Mouse (Mus musculus) heart, adult 9 months (tissue): ENCODE measurements at regions not wholly inside any gene's neighbourhood (a gene's known extent, or its start where the extent isn't known, plus 50 kb on each side); places are given as distances from the start of the nearest gene placed in this dataset.

Source experiments
- DNase-seq, 2 experiments: peaks; one replicate each; pipeline ENCODE4 v3.0.0; 2022; ENCODE audit warnings: low spot score in 2 of 2

DNA sequence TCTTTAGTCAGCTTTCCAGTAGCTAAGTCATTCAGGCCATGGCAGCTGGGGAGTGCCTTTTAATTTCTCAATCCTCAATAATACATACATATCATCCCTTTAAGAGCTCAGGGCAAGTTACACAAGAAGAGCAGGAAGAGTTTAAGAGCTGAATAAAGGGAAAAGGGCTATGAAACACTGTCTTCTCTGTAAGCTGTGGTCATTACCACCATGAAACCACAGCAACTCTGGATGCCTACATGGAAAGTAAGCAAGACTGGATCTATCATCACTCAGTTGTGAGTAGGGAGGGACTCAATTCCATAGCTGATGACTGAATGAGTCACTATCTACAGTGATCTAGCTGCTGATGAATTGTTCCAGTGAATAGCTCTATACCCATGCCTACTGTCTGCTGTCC lies 349.9 kb downstream of the Nr2f2 start:
- no peak for DNase-seq

DNA sequence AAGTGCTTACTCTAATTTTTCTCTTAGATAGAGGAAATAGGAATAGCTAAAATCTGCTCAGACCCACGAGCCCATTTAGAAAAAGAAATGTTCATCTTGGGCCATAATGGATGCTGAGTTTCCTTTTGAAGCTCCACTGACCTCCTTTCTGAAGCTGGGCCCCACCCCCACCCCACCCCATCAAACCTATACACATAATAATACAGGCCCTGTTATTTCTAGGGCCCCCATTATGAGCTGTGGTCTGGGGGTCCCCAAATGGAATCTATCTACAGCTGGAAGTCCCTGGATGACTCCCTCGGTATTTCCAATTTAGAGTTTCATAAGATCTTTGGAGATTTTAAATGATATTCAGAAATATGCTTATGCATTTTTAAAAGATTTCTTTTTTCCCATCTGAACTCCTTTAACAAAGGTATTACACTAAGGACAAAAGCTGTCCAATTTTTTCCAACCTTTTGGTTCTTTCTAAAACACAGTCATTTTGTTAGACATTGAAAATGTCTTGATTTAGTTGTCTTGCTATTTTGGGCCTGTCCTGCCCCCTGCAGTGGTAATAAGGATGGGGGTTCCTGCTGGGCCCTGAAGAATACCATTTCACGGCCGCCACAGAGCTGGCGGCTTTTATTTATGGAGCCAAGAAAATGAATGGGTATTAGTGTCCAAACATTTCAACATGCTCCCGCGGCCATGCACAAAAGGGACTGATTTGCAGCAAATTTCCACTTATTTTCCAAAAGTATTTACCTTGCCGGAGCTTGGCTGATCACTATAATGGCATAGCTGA lies 363.1 kb downstream of the Nr2f2 start:
- no peak for DNase-seq

DNA sequence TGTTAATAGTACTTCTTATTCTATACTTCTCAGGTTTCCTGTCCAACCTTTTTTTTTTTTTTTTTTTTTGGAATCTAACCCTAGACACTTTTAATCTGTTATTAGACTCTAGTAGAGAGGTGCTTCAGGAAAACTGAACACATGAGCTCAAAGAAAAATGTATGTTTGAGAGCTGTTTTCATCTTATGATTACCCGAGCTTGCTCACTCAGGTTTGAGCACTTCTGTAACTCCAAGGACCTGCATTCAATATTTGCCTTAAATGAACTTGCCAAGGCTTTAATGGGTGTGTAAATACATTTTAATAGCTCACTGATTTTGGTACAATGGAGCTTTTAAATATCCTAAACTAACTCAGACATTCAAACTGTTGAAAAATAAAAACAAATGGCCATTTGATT lies 367.8 kb downstream of the Nr2f2 start:
- no peak for DNase-seq

GRCm38 (mm10) chr7:69994540-69995303 lies 371.8 kb downstream of the Nr2f2 start:
- no peak for DNase-seq

- DNase-seq, result no peak
Measured at GRCm38 (mm10) chr7:69992383-69993327, 373.9 kb downstream of the Nr2f2 start.

GRCm38 (mm10) chr7:69991982-69992381 lies 374.6 kb downstream of the Nr2f2 start:
- DNase-seq, result no peak

DNA sequence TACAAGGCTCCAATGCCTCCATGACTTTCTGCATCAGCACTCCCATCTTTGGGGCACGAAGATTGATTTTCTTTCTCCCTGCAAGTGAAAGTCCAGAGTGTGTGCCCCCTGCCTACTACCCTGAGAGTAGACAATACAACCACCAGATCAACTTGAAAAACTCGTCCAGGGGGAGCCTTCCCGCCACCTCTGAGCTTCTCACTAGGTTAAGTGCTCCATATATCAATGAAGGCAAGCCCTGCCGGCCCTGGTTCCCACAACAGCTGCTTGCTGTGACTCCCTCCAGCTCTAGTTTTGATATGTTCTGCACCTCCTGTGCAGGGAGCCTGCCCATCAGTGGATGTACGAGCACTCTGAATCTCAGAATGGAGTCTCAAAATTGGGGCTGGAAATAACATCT lies 377.8 kb downstream of the Nr2f2 start:
- DNase-seq, result no peak

DNA sequence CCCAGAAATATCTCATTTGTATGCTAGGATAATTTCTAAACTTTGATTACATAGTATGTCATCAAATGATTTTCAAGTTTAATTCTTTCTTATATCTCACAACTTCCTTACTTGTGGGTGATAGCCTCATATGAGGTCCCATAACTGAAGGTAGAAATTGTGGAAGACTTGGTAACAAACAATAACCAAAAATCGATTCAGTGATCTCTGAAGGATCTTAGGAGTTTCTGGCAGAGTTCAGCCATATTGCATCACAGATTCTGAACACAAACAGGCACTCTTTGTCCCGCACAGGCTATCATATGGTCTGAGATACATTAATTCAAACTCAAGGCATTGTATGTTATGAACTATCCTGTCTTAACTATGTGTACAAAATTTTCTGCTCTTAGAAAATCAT lies 385.2 kb downstream of the Nr2f2 start:
- DNase-seq, result no peak

GRCm38 (mm10) chr7:69976369-69976768 lies 390.2 kb downstream of the Nr2f2 start:
- DNase-seq, result no peak

GRCm38 (mm10) chr7:69964002-69964401 lies 402.5 kb downstream of the Nr2f2 start:
- DNase-seq, result no peak

GRCm38 (mm10) chr7:69950221-69950670 lies 416.3 kb downstream of the Nr2f2 start:
- DNase-seq, result no peak

DNA sequence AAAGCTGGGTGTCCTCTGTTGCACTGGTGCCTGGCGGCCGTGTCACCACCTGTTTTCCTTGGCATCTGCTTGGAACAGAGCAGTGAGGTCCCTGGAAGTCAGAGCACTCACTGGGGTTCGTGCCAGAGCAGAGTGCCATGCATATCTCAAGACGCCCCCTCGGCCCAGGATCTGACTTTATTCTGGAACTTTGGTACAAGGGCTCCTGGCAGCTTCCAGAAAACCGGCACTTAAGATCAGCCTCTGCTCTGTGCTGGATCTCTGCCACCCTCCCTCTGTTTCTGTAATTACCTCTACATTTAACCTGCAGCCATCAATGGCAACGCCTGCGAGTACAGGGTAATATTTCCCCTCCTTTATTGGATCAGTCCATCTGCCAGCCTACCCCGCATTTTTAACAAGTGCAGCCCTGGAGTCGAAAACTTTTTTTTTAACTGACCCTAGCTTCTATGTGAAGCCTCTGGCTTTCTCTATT lies 416.9 kb downstream of the Nr2f2 start:
- DNase-seq, result no peak

GRCm38 (mm10) chr7:69946396-69946795 lies 420.1 kb downstream of the Nr2f2 start:
- no peak for DNase-seq

GRCm38 (mm10) chr7:69941881-69942280 lies 424.7 kb downstream of the Nr2f2 start:
- DNase-seq, result no peak

DNA sequence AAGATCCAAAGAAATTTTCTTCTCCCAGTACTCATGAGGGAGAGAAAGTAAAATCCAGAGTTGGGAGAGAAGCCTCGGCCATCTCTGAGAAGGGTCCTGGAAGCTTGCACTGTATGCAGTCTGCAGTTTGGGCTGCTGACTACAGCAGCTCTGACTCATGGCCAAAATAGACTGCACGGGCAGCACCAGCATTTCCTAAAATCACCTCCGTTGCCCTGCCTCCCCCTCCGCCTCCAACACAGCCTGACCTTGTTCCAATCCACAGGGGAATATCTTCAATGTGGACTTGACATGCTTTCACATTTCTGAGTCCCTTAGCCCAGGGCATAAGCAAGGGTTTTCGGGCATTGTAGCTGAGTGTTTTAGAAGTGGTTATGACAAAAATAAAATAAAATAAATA lies 441.3 kb downstream of the Nr2f2 start:
- no peak for DNase-seq

GRCm38 (mm10) chr7:69924551-69924950 lies 442.0 kb downstream of the Nr2f2 start:
- DNase-seq, result no peak

DNA sequence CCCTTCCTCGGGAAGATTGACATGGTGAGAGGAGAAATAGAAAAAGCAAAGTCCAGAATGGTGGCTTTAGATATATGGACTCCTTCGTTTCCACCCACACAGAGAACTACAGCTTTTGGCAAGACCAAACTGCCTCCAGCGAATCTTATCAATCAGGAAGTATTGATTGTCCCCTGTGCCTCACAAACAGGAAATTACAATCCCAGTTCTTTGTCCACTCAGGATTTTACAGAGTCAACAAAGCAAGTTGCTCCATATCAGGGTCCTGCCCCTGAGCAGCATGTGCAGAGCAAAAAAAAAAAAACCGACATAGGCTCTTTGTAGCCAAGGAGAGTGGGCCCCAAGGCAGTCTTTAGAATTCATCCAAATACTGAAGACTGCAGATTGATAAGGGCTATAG lies 454.8 kb downstream of the Nr2f2 start:
- no peak for DNase-seq

DNA sequence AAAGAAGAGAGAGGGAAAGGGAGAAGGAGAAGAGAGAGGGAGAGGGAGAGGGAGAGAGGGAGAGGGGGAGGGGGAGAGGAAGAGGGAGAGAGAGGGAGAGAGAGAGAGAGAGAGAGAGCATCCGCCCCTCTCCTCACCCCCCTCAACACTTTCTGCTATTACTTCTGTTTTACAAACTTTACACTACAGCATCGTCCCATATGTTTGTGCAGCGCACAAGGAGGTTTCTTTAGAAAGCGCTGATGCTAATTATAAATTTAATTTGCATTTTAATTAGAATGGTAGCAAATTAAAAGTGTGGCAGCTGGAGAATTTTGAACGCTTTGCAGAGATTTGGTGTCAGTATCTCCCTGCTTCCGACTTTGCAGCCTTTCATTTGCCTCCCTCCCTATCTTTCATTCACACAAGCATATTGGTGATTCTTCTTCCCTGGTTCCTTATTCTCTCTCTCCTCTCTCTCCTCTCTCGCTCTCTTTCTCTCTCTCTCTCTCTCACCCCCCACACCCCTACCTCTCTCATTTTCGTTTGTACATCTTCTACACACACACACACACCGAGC lies 476.0 kb downstream of the Nr2f2 start:
- DNase-seq, result no peak

GRCm38 (mm10) chr7:69888251-69888650 lies 478.3 kb downstream of the Nr2f2 start:
- no peak for DNase-seq

DNA sequence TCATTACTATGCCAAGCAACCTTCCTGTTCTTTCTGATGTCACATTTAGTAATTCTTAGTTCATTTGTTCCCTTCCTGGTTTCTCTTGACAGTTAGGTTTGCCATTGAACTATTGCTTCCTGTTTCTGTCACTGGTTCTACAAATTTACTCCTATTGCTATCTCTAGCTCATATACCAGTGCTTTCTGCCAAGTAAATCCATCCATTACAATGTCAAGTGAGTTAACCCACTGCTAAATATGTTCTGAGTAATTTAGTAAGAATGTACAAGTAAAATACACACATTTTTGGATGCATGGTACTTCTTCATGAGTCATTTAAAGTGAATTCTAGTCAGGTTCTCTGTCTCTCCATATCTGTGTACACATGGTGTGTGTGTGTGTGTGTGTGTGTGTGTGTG lies 489.5 kb downstream of the Nr2f2 start:
- no peak for DNase-seq

- no peak for DNase-seq
Measured at GRCm38 (mm10) chr7:69865801-69866200, 500.7 kb downstream of the Nr2f2 start.
